Comparison of ENCODE assay signal across 15 mouse cellular contexts in genomic region chr11:86734241-86734939, GRCm38 (mm10). TPM values are rescaled to one million over a fixed set of nuclear protein-coding genes. Genes with fewer than 3 reads are reported as not detected.
A peak's percentile ranks its signal among the peaks of the same experiment; 100 is the strongest.
DNase-seq lines count a peak whose midpoint lies in the region; ATAC-seq and TF ChIP-seq lines count a peak whose summit lies in the region.
"Had no signal": no experiment of that assay in that cellular context is flagged by ENCODE, and none has a peak within 500 bp of the region (broad histone marks: within the 10 kb centered on the region; RNA-seq: fewer than 3 reads in every experiment).

No protein-coding gene starts in this region.

- TF ChIP-seq POLR2A in spleen, adult 2 months (IDR thresholded peaks at IDR 0.05; ENCODE audit: low read depth, low read length) = no peak

- no peak overlapping the region for H3K4me2 ChIP-seq in heart, embryonic 12.5 days
- H3K4me2 ChIP-seq in kidney, embryonic 16.5 days (replicated peaks; ENCODE audit: low read depth, low read length) = no peak overlapping the region
- H3K4me2 ChIP-seq in hindbrain, embryonic 12.5 days (replicated peaks) = no peak overlapping the region
- H3K4me2 ChIP-seq: embryonic facial prominence, embryonic 15.5 days; forebrain, embryonic 12.5 days; liver, embryonic 15.5 days had no signal

- H3K36me3 ChIP-seq in heart, embryonic 12.5 days = peaks cover 32% of the 10 kb centered on the region
- H3K36me3 ChIP-seq in kidney, embryonic 16.5 days (ENCODE audit: insufficient read depth, low read length) = peaks cover 30% of the 10 kb centered on the region
- peaks cover 24% of the 10 kb centered on the region for H3K36me3 ChIP-seq in spleen, adult 2 months (ENCODE audit: control insufficient read depth, insufficient read depth, low read length)
- peaks cover 17% of the 10 kb centered on the region for H3K36me3 ChIP-seq in hindbrain, embryonic 12.5 days

- no peaks in the 10 kb centered on the region for H3K27me3 ChIP-seq in heart, embryonic 12.5 days (replicated peaks)
- no peaks in the 10 kb centered on the region for H3K27me3 ChIP-seq in kidney, embryonic 16.5 days (ENCODE audit: insufficient read depth, low read length)
- H3K27me3 ChIP-seq in spleen, adult 2 months (ENCODE audit: control insufficient read depth, insufficient read depth, low read length) = no peaks in the 10 kb centered on the region
- no peaks in the 10 kb centered on the region for H3K27me3 ChIP-seq in hindbrain, embryonic 12.5 days
- H3K27me3 ChIP-seq: embryonic facial prominence, embryonic 15.5 days; forebrain, embryonic 12.5 days; liver, embryonic 15.5 days had no signal

- H3K4me1 ChIP-seq in heart, embryonic 12.5 days (replicated peaks) = peaks cover 21% of the 10 kb centered on the region
- H3K4me1 ChIP-seq in kidney, embryonic 16.5 days (ENCODE audit: insufficient read depth, low read length) = peaks cover 5% of the 10 kb centered on the region; the same call in 1 of the 2 replicates
- H3K4me1 ChIP-seq in spleen, adult 2 months (ENCODE audit: control insufficient read depth, insufficient read depth, insufficient read length) = peaks cover 1% of the 10 kb centered on the region; the same call in 1 of the 2 replicates
- no peaks in the 10 kb centered on the region for H3K4me1 ChIP-seq in hindbrain, embryonic 12.5 days
- H3K4me1 ChIP-seq: embryonic facial prominence, embryonic 15.5 days; forebrain, embryonic 12.5 days had no signal

- WGBS in heart, embryonic 12.5 days = 69% methylated on average over 10 of the region's 10 CpGs
- WGBS in kidney, embryonic 16.5 days = 85% methylated on average over 10 of the region's 10 CpGs
- 85% methylated on average over 10 of the region's 10 CpGs for WGBS in spleen, adult 2 months
- WGBS in hindbrain, embryonic 12.5 days = 80% methylated on average over 10 of the region's 10 CpGs

- DNase-seq in heart, adult 9 months (ENCODE audit: low spot score in 2 of 2) = no peak
- no peak for DNase-seq in kidney, adult 18-20 months
- no peak for DNase-seq in spleen, adult 2 months (ENCODE audit: low read depth in 1 of 2, low spot score in 2 of 2)
- DNase-seq in spleen, adult 18-20 months = no peak
- DNase-seq: adrenal gland, postnatal 36 days; cerebellum, adult 11-12 months; left cerebral cortex, postnatal 4 days; lung, postnatal 4 days; right cerebral cortex, adult 18-20 months had no signal

- no peaks in the 10 kb centered on the region for H3K9me3 ChIP-seq in heart, embryonic 12.5 days (replicated peaks)
- H3K9me3 ChIP-seq in kidney, embryonic 16.5 days (ENCODE audit: low read length) = no peaks in the 10 kb centered on the region
- no peaks in the 10 kb centered on the region for H3K9me3 ChIP-seq in hindbrain, embryonic 12.5 days (replicated peaks)
- H3K9me3 ChIP-seq: embryonic facial prominence, embryonic 15.5 days; forebrain, embryonic 12.5 days; liver, embryonic 15.5 days had no signal

- no peak for TF ChIP-seq CTCF in spleen, adult 2 months (IDR thresholded peaks at IDR 0.05; ENCODE audit: extremely low read depth, insufficient read depth, insufficient read length, insufficient replicate concordance)

- H3K9ac ChIP-seq in heart, embryonic 12.5 days = no peak overlapping the region
- H3K9ac ChIP-seq in kidney, embryonic 16.5 days (replicated peaks; ENCODE audit: low read length) = no peak overlapping the region
- H3K9ac ChIP-seq in hindbrain, embryonic 12.5 days = no peak overlapping the region
- H3K9ac ChIP-seq: embryonic facial prominence, embryonic 15.5 days; forebrain, embryonic 12.5 days; liver, embryonic 15.5 days had no signal

- H3K27ac ChIP-seq in heart, embryonic 12.5 days (ENCODE audit: poor library complexity, severe bottlenecking) = peak overlapping the region; percentile 43
- H3K27ac ChIP-seq in kidney, embryonic 16.5 days (ENCODE audit: low read length) = peak overlapping the region; percentile 62; the same call in 1 of the 2 replicates
- 0 out of 2 replicates have a peak overlapping the region, but pooled peaks have one; percentile 2 for H3K27ac ChIP-seq in spleen, adult 2 months (ENCODE audit: insufficient read depth, low read length)
- no peak overlapping the region for H3K27ac ChIP-seq in hindbrain, embryonic 12.5 days
- H3K27ac ChIP-seq: embryonic facial prominence, embryonic 15.5 days; forebrain, embryonic 12.5 days had no signal

- H3K4me3 ChIP-seq in heart, embryonic 12.5 days = no peak overlapping the region
- no peak overlapping the region for H3K4me3 ChIP-seq in kidney, embryonic 16.5 days (ENCODE audit: low read length)
- H3K4me3 ChIP-seq in spleen, adult 2 months (ENCODE audit: extremely low read depth, insufficient read depth, insufficient read length) = no peak overlapping the region
- no peak overlapping the region for H3K4me3 ChIP-seq in hindbrain, embryonic 12.5 days
- H3K4me3 ChIP-seq: embryonic facial prominence, embryonic 15.5 days; forebrain, embryonic 12.5 days; liver, embryonic 15.5 days had no signal

- no peak for ATAC-seq in heart, embryonic 12.5 days (ENCODE audit: insufficient number of reproducible peaks, low FRiP score)
- ATAC-seq in kidney, embryonic 16.5 days (ENCODE audit: low FRiP score, low TSS enrichment) = no peak
- ATAC-seq in hindbrain, embryonic 12.5 days (ENCODE audit: low FRiP score) = no peak

RNA-seq across cellular contexts. Expression of gene Cltc, which starts 23.0 kb away (rescaled TPM):
- 194 and 206 TPM in 2 replicates for polyA plus RNA-seq in heart, embryonic 12.5 days (2016; fragmentation: Nextera tagmentation; extraction: Ambion mirVana)
- 174 and 186 TPM in 2 replicates for polyA plus RNA-seq in kidney, embryonic 16.5 days (2015; fragmentation: Nextera tagmentation; extraction: Ambion mirVana)
- 44.9 and 50.4 TPM in 2 replicates for polyA plus RNA-seq in spleen, adult 2 months (2012; rRNA removed)
- polyA plus RNA-seq in hindbrain, embryonic 12.5 days (2016; fragmentation: Nextera tagmentation; extraction: Ambion mirVana) = 179 and 189 TPM in 2 replicates

RNA-seq across cellular contexts. Expression of gene Ptrh2, which starts 50.6 kb away (rescaled TPM):
- 21.5 TPM in 2 replicates for polyA plus RNA-seq in heart, embryonic 12.5 days (2016; fragmentation: Nextera tagmentation; extraction: Ambion mirVana)
- polyA plus RNA-seq in kidney, embryonic 16.5 days (2015; fragmentation: Nextera tagmentation; extraction: Ambion mirVana) = 33.1 and 35.6 TPM in 2 replicates
- polyA plus RNA-seq in spleen, adult 2 months (2012; rRNA removed) = 2.0 and 2.5 TPM in 2 replicates
- polyA plus RNA-seq in hindbrain, embryonic 12.5 days (2016; fragmentation: Nextera tagmentation; extraction: Ambion mirVana) = 33.0 and 33.7 TPM in 2 replicates

RNA-seq across cellular contexts. Expression of gene Vmp1, which starts 50.8 kb away (rescaled TPM):
- polyA plus RNA-seq in heart, embryonic 12.5 days (2016; fragmentation: Nextera tagmentation; extraction: Ambion mirVana) = 104 and 109 TPM in 2 replicates
- polyA plus RNA-seq in kidney, embryonic 16.5 days (2015; fragmentation: Nextera tagmentation; extraction: Ambion mirVana) = 172 and 173 TPM in 2 replicates
- polyA plus RNA-seq in spleen, adult 2 months (2012; rRNA removed) = 30.0 and 30.7 TPM in 2 replicates
- 89.6 and 90.0 TPM in 2 replicates for polyA plus RNA-seq in hindbrain, embryonic 12.5 days (2016; fragmentation: Nextera tagmentation; extraction: Ambion mirVana)
